Mouse (Mus musculus) liver, embryonic 14 days (tissue): ENCODE data around the gene Scgb1b30. TPM values are rescaled to one million over a fixed set of nuclear protein-coding genes. Genes with fewer than 3 reads are reported as not detected.

Source experiments
- polyA plus RNA-seq: library from polyadenylated mRNA; depleted of rRNA; stranded (reverse); fragments of >200 nt; gene quantifications from 2 replicates; pipeline ENCODE4 v1.2.3, GENCODE M21; 2012; rRNA removed

The Scgb1b30 gene
- not detected in 2 replicates for polyA plus RNA-seq

GRCm38 (mm10) chr7:34094911-34095481 lies at the start of gene Scgb1b30:
Gene Scgb1b30, plus strand, starts transcription at chr7:34095431.

GRCm38 (mm10) chr7:34133117-34133762 lies 38.0 kb downstream of the Scgb1b30 start, which contains the start of gene Wtip:
Gene Wtip, minus strand, starts transcription at chr7:34133268.

Other genes starting within 250 kb of the Scgb1b30 start
- gene Scgb2b26, start 150.4 kb upstream of the Scgb1b30 start, polyA plus RNA-seq: not detected in 2 replicates
- not detected in 2 replicates for gene Scgb2b27, start 81.5 kb upstream of the Scgb1b30 start, polyA plus RNA-seq
- not detected in 2 replicates for gene Scgb1b27, start 73.9 kb upstream of the Scgb1b30 start, polyA plus RNA-seq
- 2.2 and 2.7 TPM in 2 replicates for gene Wtip, start 37.8 kb downstream of the Scgb1b30 start, polyA plus RNA-seq
- gene Uba2, start 74.2 kb downstream of the Scgb1b30 start, polyA plus RNA-seq: 60.6 and 74.1 TPM in 2 replicates
- gene Pdcd2l, start 101.2 kb downstream of the Scgb1b30 start, polyA plus RNA-seq: 14.3 and 15.8 TPM in 2 replicates
- gene Gpi1, start 134.9 kb downstream of the Scgb1b30 start, polyA plus RNA-seq: 71.5 and 87.5 TPM in 2 replicates
- gene Gm6096, start 155.6 kb downstream of the Scgb1b30 start, polyA plus RNA-seq: not detected in 2 replicates
- 9.1 and 11.4 TPM in 2 replicates for gene 4931406P16Rik, start 218.1 kb downstream of the Scgb1b30 start, polyA plus RNA-seq